ENCODE assay signal across 8 mouse cellular contexts in genomic region chr12:112516697-112517337, GRCm38 (mm10). TPM values are rescaled to one million over a fixed set of nuclear protein-coding genes. Genes with fewer than 3 reads are reported as not detected.
A peak's percentile ranks its signal among the peaks of the same experiment; 100 is the strongest.
DNase-seq lines count a peak whose midpoint lies in the region; ATAC-seq and TF ChIP-seq lines count a peak whose summit lies in the region.

Tmem179 (minus strand) TSS chr12:112516747.

- ATAC-seq in heart, embryonic 16.5 days (replicated peaks; ENCODE audit: extremely low read depth, insufficient read depth, low FRiP score) = peak; percentile 61
- ATAC-seq in lung, postnatal 0 days = peak; percentile 77
- 0 out of 2 replicates have a peak, but pooled peaks have one; percentile 46 for ATAC-seq in stomach, embryonic 14.5 days (ENCODE audit: insufficient number of reproducible peaks, insufficient read depth, low FRiP score, low read depth)

- TF ChIP-seq CTCF in lung, postnatal 0 days (IDR thresholded peaks at IDR 0.05) = no peak

- no peak within 1 kb of the TSS for H3K4me3 ChIP-seq in heart, embryonic 16.5 days (ENCODE audit: low read length)
- H3K4me3 ChIP-seq in lung, postnatal 0 days (ENCODE audit: low read depth, low read length) = no peak within 1 kb of the TSS
- no peak within 1 kb of the TSS for H3K4me3 ChIP-seq in stomach, embryonic 14.5 days (ENCODE audit: low read depth, low read length)

- H3K9ac ChIP-seq in heart, embryonic 16.5 days (ENCODE audit: low read length) = no peak within 1 kb of the TSS
- H3K9ac ChIP-seq in lung, postnatal 0 days (replicated peaks; ENCODE audit: low read depth) = no peak within 1 kb of the TSS
- no peak within 1 kb of the TSS for H3K9ac ChIP-seq in stomach, embryonic 14.5 days (replicated peaks; ENCODE audit: low read depth, low read length)

- peak; percentile 34 for DNase-seq in gastrocnemius, postnatal 14 days
- no peak for DNase-seq in gastrocnemius, postnatal 36 days
- peak; percentile 77 for DNase-seq in embryo, embryonic 11 days
- DNase-seq in kidney, postnatal 14 days = peak; percentile 75
- DNase-seq in lung, postnatal 0 days (ENCODE audit: low spot score) = peak; percentile 41
- no peak for DNase-seq in c-Kit-positive CD71-positive TER-119-positive erythroid progenitor cells, embryonic 14.5 days (ENCODE audit: low spot score)

- H3K9me3 ChIP-seq in heart, embryonic 16.5 days (replicated peaks; ENCODE audit: control insufficient read depth, low read length) = no peaks in the 10 kb centered on the region
- no peaks in the 10 kb centered on the region for H3K9me3 ChIP-seq in lung, postnatal 0 days (ENCODE audit: low read length)
- H3K9me3 ChIP-seq in stomach, embryonic 14.5 days (ENCODE audit: control insufficient read depth, low read depth, low read length) = no peaks in the 10 kb centered on the region

- intact Hi-C loops in gastrocnemius, postnatal 14 days (cut with DNase I; ENCODE audit: low total_unique reads) = no loop called here
- intact Hi-C loops in gastrocnemius, postnatal 36 days (cut with DNase I) = no loop called here

- peaks cover 8% of the 10 kb centered on the region for H3K27me3 ChIP-seq in heart, embryonic 16.5 days (ENCODE audit: control insufficient read depth, insufficient read depth, low read length)
- no peaks in the 10 kb centered on the region for H3K27me3 ChIP-seq in lung, postnatal 0 days (replicated peaks; ENCODE audit: insufficient read depth, low read length)
- H3K27me3 ChIP-seq in stomach, embryonic 14.5 days (ENCODE audit: control insufficient read depth, insufficient read depth, low read length) = no peaks in the 10 kb centered on the region

- 17% methylated on average over 14 of the region's 14 CpGs for WGBS in heart, embryonic 16.5 days
- 10% methylated on average over 14 of the region's 14 CpGs for WGBS in lung, postnatal 0 days
- 18% methylated on average over 14 of the region's 14 CpGs for WGBS in stomach, embryonic 14.5 days

- peak within 1 kb of the TSS; percentile 9; the same call in 1 of the 2 replicates for H3K4me2 ChIP-seq in heart, embryonic 16.5 days (ENCODE audit: low read depth, low read length)
- H3K4me2 ChIP-seq in lung, postnatal 0 days (replicated peaks; ENCODE audit: low read depth, low read length) = no peak within 1 kb of the TSS
- H3K4me2 ChIP-seq in stomach, embryonic 14.5 days (replicated peaks; ENCODE audit: low read depth, low read length) = no peak within 1 kb of the TSS

- peak within 1 kb of the TSS; percentile 55 for H3K27ac ChIP-seq in heart, embryonic 16.5 days (ENCODE audit: low read length)
- H3K27ac ChIP-seq in lung, postnatal 0 days (ENCODE audit: low read length) = no peak within 1 kb of the TSS
- H3K27ac ChIP-seq in stomach, embryonic 14.5 days (ENCODE audit: low read length) = peak within 1 kb of the TSS; percentile 1; the same call in 1 of the 2 replicates

- no peaks in the 10 kb centered on the region for H3K36me3 ChIP-seq in heart, embryonic 16.5 days (ENCODE audit: control insufficient read depth, insufficient read depth)
- no peaks in the 10 kb centered on the region for H3K36me3 ChIP-seq in lung, postnatal 0 days (ENCODE audit: insufficient read depth, low read length)
- H3K36me3 ChIP-seq in stomach, embryonic 14.5 days (ENCODE audit: control insufficient read depth, insufficient read depth, low read length) = no peaks in the 10 kb centered on the region

- no peak for TF ChIP-seq EP300 in lung, postnatal 0 days (IDR thresholded peaks at IDR 0.05)

- peaks cover 18% of the 10 kb centered on the region for H3K4me1 ChIP-seq in heart, embryonic 16.5 days (ENCODE audit: control insufficient read depth, insufficient read depth, low read length)
- H3K4me1 ChIP-seq in lung, postnatal 0 days (ENCODE audit: insufficient read depth, low read depth, low read length) = no peaks in the 10 kb centered on the region
- peaks cover 12% of the 10 kb centered on the region for H3K4me1 ChIP-seq in stomach, embryonic 14.5 days (ENCODE audit: control insufficient read depth, insufficient read depth, low read length)

RNA-seq across cellular contexts. Expression of gene Tmem179, which starts in this region (rescaled TPM):
- total RNA-seq in gastrocnemius, postnatal 14 days (2021) = not detected
- not detected for total RNA-seq in gastrocnemius, postnatal 36 days (2021)
- polyA plus RNA-seq in heart, embryonic 16.5 days (2015; fragmentation: Nextera tagmentation; extraction: Ambion mirVana) = 0.22 and 0.41 TPM in 2 replicates
- 0.07 TPM in 1 of 2 replicates, not detected in the other for polyA plus RNA-seq in lung, postnatal 0 days (2015; fragmentation: Nextera tagmentation; extraction: Ambion mirVana)
- 2.1 and 2.7 TPM in 2 replicates for polyA plus RNA-seq in stomach, embryonic 14.5 days (2014; fragmentation: Nextera tagmentation; extraction: Ambion mirVana)

Comparison
In these comparisons a context has a peak if more than half of its experiments do, and no peak if none do; other contexts are left out.
1. Peak in DNase-seq in gastrocnemius, postnatal 14 days; RNA of the gene not detected or under 1 TPM.
2. Peak in ATAC-seq, H3K27ac ChIP-seq and H3K4me2 ChIP-seq in heart, embryonic 16.5 days; RNA of the gene not detected or under 1 TPM.
3. Peak in DNase-seq and ATAC-seq in lung, postnatal 0 days; RNA of the gene not detected or under 1 TPM.
4. DNase-seq: peak in embryo, embryonic 11 days (single experiment) and kidney, postnatal 14 days (single experiment); none in gastrocnemius, postnatal 36 days (0 of 2) and c-Kit-positive CD71-positive TER-119-positive erythroid progenitor cells, embryonic 14.5 days (single experiment).
5. Peak in every context shown above with its lines, with median percentiles within 50 percentile points of each other: ATAC-seq.